Mouse (Mus musculus): ENCODE measurements around the gene Nat8.
"Not testable (repeated sequence)": the region's sequence is repeated elsewhere in the genome, so short reads cannot be mapped to it uniquely, and the experiment has no call there.

The Nat8 gene

DNA sequence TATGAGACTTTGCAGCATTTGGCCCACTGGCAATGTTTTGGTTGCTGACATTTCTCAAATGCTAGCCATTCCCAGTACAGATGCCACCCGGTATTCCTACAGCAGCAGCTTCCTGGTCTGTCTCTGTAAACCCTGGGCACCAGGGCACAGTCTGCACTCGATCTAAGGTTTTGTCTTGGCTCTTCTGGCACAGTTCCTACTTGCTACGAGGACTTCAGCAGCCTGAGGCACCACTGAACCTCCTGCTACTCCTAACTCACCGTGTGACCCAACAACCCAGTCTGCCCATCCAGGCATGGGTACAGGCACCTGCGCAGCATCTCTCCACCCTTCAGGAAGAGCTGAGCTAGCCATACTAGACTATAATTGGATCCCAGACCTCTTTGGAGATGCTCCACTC lies 4.2 kb upstream of the Nat8 start:
- not testable (repeated sequence) for DNase-seq (ENCODE audit: low spot score)

DNA sequence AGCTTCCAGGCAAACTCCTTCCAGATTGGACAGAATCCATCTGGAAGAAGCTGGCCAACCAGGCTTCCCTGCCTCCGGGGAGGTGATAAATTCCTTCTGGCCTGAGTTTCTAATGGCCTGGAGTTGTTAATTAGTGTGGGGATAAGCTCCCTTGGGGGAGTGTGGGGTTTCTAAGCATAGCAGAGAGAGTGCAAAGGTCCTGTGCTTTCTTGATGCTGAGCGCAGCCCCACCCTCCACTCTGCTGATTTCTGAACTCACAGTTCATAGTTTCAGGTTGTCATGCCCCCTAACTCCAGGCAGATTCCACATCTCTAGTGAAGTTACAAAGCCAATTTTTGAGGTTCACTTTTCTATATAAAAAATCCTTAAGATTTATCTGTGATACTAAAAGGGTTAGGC lies 3.2 kb upstream of the Nat8 start:
- not testable (repeated sequence) for DNase-seq (ENCODE audit: low spot score)

DNA sequence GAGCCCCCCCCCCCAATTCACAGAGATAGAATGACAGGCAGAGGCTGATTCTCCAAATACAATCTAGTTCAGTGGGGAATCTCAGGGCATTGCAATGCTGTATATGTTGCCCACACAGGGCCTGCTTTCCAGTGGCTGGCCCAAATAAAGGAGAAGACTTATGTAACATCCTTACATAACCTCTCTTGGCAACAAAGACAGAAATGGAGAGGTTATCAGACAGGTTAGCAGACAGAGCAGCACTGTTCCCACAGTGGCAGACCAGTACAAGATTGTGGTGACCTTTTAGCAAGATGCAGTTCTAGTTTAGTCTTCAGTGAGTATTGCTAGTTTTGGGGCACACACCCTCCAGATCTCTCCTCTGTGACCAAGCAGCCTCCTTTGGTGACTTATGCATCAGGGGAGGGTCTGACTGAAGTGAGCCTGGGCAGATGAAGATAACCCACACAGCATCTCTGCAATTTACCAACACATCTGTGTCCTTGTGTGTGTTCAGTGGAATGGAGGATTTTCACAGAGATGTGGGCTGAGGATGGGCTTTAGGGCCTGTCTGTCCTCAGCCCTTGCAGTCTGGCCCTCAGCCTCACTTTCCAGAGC lies 2.7 kb upstream of the Nat8 start:
- not testable (repeated sequence) for DNase-seq (ENCODE audit: low spot score)

DNA sequence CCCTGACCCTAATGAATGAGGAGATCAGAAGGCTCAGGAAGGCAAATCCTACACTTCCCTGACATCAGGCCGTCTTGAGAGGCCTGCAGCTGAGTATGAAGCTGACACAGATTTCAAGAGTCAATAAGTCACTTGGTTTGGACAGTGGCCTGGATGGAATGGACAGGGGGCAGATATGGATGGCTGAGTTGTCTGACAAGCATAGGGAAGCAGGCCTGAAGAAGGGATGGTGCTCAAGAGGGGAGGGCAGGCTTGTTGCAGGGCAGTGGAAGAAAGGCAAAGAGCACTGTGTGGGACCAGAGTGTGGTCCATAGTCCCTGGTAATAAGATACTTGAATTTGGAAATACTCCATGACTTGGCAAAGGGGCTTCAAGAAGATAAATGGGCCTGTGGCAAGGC lies 2.4 kb downstream of the Nat8 start:
- DNase-seq (ENCODE audit: low spot score) = no peak

DNA sequence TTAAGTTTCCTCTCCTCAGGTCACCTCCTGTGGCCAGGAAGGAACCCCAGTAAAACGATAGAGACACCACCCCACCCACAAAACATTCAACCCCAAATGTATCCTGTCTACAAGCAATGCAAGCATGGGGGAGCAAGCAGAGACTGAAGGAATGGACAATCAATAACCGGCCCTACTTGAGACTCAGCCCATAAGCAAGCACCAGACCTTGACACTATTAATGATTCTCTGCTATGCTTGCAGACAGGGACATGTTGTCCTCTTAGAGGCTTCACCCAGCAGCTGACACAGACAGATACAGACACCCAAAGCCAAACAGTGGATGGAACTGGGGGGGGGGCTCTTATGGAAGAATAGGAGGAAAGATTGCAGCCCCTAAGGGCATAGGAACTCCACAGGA lies 6.0 kb downstream of the Nat8 start:
- no peak for DNase-seq (ENCODE audit: low spot score)

DNA sequence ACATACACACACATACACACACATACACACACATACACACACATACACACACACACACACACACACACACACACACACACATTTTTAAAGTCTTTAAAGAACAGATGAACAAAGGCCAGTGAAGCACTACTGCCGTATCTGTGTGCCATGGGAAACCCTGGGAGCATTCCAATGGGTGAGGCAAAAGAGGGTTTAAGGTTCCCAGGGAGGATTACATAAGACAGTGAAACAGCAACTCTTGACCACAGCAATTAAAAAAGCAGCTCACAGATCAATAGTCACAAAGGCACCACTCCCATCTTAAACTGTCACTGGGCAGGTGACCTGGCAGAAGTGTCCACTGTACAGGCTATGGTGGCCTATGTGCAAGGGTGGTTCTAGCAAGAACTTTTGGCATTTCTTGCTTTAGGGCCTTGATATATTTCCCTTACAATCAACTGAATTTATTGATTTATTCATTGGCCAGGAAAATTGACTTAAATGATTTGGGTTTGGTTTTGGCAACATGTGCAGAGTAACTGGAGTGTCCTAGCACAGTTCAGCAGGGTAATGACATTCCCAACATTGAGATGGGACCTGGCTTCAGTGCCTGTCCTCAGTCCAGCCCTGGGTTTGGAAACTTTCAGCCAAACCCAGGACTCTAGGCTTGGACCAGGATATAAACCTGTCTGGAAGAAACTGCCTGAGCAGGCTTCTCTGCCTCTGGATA lies 8.3 kb downstream of the Nat8 start:
- no peak for DNase-seq (ENCODE audit: low spot score)

DNA sequence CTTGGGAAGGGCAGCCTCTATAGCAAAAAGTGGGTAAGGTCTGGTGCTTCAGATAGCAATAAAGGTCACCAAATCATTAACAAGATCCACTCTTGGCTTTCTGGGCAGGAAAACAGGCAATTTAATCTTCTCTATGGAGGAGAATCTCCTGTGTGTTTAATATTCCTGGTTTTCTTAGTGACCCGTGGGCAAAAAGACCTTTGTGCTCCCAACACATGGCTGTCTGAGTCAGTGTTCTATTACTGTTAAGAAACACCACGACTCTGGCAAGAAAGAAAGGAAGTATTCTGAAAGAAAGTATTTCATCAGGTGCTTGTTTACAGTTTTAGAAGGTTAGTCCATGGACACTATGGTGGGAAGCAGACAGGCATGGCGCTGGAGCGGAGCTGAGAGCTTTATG lies 9.6 kb downstream of the Nat8 start:
- DNase-seq (ENCODE audit: low spot score) = no peak

DNA sequence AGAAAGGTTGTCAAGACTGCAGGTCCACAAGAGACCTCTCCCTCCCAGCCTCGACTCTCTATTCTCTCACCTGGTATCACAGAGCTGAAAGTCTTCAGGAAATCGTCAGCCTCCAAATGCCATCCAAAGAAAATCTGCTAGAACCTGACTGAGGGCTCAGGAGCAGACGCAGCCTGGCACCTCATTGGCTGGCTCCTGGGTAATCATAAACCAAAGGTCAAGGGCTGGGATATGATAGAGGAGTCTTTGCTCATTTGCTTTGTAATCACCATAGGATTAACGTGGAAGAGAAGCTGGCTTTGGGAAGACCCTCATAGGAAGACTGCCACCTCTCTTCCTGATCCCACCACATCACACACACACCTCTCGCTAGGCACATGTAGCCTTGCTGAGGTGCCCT lies 11.0 kb downstream of the Nat8 start, which contains the start of the genes Nat8f6 and Nat8f5:
Nat8f6 (minus strand) TSS at position 118 of the 400 bp plus-strand sequence.
Nat8f5 (minus strand) TSS at position 136 of the 400 bp plus-strand sequence.
- DNase-seq (ENCODE audit: low spot score) = no peak

DNA sequence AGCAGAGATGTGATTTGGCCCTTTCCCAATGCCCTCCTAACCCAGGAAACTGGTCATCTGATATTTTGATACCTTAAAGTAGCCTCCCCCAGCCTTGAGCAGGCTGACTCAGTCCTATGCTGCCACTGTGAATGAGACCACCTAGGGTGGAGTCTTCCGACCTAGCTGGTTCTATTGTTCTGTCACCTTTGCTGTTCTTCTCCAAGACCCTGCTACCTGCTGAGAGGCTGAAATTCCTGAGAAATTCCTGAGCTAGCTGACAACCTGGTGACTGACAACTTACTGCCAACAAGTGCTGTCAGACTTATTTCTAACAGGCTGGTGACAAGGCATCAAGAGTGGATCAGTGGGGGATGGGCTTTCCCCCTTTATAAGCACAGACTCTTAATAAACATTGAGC lies 13.5 kb downstream of the Nat8 start:
- DNase-seq (ENCODE audit: low spot score) = no peak

DNA sequence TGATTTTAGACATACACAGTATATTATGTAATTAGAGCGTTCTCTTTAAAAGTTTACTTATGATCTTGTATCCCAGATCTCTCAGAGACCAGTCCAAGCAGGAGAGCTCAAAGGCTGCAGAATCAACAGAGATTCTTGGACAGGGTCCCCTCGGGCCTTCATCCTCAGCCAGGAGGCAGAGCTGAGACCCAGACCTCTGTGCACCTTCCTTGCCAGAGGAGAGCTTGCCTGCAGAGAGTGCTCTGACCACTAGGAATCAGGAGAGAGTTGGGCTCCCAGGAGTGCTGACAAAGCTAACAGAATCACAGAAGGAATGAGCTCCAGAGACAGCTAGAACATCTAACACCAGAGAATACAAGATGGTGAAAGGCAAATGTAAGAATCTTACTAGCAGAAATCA lies 18.5 kb downstream of the Nat8 start:
- DNase-seq (ENCODE audit: low spot score) = no peak

DNA sequence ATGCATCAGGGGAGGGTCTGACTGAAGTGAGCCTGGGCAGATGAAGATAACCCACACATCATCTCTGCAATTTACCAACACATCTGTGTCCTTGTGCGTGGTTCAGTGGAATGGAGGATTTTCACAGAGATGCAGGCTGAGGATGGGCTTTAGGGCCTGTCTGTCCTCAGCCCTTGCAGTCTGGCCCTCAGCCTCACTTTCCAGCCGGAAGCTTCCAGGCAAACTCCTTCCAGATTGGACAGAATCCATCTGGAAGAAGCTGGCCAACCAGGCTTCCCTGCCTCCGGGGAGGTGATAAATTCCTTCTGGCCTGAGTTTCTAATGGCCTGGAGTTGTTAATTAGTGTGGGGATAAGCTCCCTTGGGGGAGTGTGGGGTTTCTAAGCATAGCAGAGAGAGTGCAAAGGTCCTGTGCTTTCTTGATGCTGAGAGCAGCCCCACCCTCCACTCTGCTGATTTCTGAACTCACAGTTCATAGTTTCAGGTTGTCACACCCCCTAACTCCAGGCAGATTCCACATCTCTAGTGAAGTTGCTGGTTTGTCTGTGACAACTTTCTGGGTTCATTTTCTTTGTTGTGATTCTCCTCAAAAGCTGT lies 20.8 kb downstream of the Nat8 start:
- DNase-seq (ENCODE audit: low spot score) = not testable (repeated sequence)

DNA sequence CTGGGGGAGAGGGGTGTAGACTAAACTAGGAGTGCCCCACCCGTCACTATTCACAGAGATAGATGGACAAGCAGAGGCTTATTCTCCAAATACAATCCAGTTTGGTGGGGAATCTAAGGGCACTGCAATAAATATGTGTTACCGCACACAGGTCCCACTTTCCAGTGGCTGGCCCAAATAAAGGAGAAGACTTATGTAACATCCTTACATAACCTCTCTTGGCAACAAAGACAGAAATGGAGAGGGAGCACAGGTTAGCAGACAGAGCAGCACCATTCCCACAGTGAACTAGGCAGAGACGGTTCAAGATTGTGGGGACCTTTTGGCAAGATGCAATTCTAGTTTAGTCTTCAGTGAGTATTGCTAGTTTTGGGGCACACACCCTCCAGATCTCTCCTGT lies 21.4 kb downstream of the Nat8 start:
- not testable (repeated sequence) for DNase-seq (ENCODE audit: low spot score)

DNA sequence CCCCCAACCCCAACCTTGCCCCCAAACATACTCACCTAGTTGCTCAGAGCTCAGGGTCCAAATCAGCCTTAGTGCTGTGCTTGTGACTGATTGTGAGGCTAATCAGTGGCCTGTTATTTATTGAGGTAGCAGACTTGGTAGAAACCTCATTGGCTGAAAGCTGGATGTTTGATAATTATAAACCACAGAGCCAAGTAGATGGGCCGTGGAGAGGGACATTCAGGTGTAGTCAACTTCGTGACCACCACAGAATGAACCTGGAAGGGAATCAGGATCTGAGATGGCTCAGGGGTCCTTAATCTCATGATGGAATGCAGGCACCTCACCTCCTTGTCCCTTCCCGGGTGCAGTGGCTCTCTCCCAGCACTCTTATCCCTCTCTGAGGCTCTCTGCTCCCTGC lies 22.1 kb downstream of the Nat8 start:
- DNase-seq (ENCODE audit: low spot score) = not testable (repeated sequence)

DNA sequence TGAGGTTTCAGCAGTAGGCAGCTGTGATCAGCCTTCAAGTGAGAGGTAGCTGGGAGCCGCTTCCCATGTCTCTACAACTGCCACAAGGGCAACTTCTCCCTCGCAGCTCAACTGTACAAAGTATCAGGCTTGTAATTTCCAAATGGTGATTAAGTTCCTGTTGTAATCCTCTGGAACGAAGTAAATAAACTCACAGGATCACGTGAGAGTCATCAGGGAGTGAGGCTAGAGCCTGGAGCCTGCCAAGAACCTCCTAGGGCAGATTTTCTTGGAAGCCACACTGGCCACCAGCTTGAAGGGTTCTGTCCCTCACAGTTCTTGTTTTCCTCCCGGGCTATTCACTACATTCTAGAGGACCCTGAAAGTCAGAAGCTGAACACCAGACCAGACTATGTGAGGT lies 28.7 kb downstream of the Nat8 start:
- DNase-seq (ENCODE audit: low spot score) = not testable (repeated sequence)

Data from layer of hippocampus, adult 9-10 months (tissue).